Mouse (Mus musculus) G1E (cell line): ENCODE results near the gene Vash2.
"Not testable (repeated sequence)": the region's sequence is repeated elsewhere in the genome, so short reads cannot be mapped to it uniquely, and the experiment has no call there.

Source experiments
- CTCF ChIP-seq: IDR thresholded peaks from 2 replicates; pipeline ENCODE4 v1.5.1; 2012; ENCODE audit warnings: low read depth, low read length, inconsistent platforms, mixed read lengths
- POLR2AphosphoS5 ChIP-seq: IDR thresholded peaks from 2 replicates; pipeline ENCODE4 v1.6.1; 2012; ENCODE audit warnings: low read depth, low read length, inconsistent platforms; ENCODE audit not compliant: insufficient replicate concordance

DNA sequence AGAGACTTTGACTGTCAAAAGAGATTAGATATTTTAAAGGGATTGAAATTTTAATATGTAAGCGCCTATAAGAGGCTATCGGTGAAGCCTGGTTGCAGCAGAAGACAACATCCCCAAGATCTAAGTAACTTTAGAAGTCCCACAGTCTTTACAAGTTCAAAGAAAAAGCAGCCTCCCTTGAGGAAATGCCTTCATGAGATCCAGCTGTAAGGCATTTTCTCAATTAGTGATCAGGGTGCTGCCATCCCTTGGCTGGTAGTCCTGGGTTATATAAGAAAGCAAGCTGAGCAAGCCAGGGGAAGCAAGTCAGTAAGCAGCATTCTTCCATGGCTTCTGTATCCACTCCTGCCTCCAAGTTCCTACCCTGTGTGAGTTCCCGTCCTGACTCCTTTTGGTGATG lies 54.3 kb downstream of the Vash2 start, which contains the start of gene Angel2:
- not testable (repeated sequence) for TF ChIP-seq CTCF, POLR2AphosphoS5
